Mouse (Mus musculus) heart, postnatal 0 days (tissue): ENCODE measurements around the gene Ksr2. TPM values are rescaled to one million over a fixed set of nuclear protein-coding genes. Genes with fewer than 3 reads are reported as not detected.

Experiments
- ATAC-seq: fragments of 200-750 bp; cut with Nextera tagmentation; 2 replicates; pipeline ENCODE4 v1.8.0; 2017; ENCODE audit warnings: low read depth, moderate number of reproducible peaks, moderate library complexity; ENCODE audit not compliant: insufficient read depth
- DNase-seq: peaks from one replicate; pipeline ENCODE4 v3.0.0-alpha.2; 2016; ENCODE audit warnings: low spot score
- H3K27ac ChIP-seq: fragments of 300-500 bp; sonication (generic); 2 replicates; pipeline ENCODE4 v1.5.1; 2014; ENCODE audit warnings: low read depth, mild to moderate bottlenecking
- H3K27me3 ChIP-seq: fragments of 300-500 bp; sonication (generic); 2 replicates; pipeline ENCODE4 v1.6.1; 2014; ENCODE audit warnings: low read length, mixed read lengths; ENCODE audit not compliant: control insufficient read depth, insufficient read depth
- H3K36me3 ChIP-seq: fragments of 300-500 bp; sonication (generic); replicated peaks from 2 replicates; pipeline ENCODE4 v1.6.1; 2014; ENCODE audit warnings: low read length, mixed read lengths; ENCODE audit not compliant: control insufficient read depth, insufficient read depth
- H3K4me1 ChIP-seq: fragments of 300-500 bp; sonication (generic); 2 replicates; pipeline ENCODE4 v1.6.1; 2014; ENCODE audit warnings: antibody characterized with exemption; ENCODE audit not compliant: control insufficient read depth, insufficient read depth
- H3K4me2 ChIP-seq: fragments of 300-500 bp; sonication (generic); 2 replicates; pipeline ENCODE4 v1.6.1; 2014; ENCODE audit warnings: low read depth, mild to moderate bottlenecking, low read length, moderate library complexity
- H3K4me3 ChIP-seq: fragments of 300-500 bp; sonication (generic); 2 replicates; pipeline ENCODE4 v1.5.1; 2014; ENCODE audit warnings: low read depth, low read length
- H3K9ac ChIP-seq: fragments of 300-500 bp; sonication (generic); replicated peaks from 2 replicates; pipeline ENCODE4 v1.6.1; 2014; ENCODE audit warnings: low read depth, low read length, mixed read lengths
- H3K9me3 ChIP-seq: fragments of 300-500 bp; sonication (generic); replicated peaks from 2 replicates; pipeline ENCODE4 v1.6.1; 2016; ENCODE audit warnings: low read length; ENCODE audit not compliant: control insufficient read depth
- CTCF ChIP-seq: IDR thresholded peaks from 2 replicates; pipeline ENCODE4 v1.5.1; 2016; ENCODE audit warnings: antibody characterized with exemption, control low read depth, low read depth
- EP300 ChIP-seq: IDR thresholded peaks from 2 replicates; pipeline ENCODE4 v1.6.1; 2016; ENCODE audit warnings: antibody characterized with exemption, low read depth
- WGBS: fragments of 180-500 bp; shearing (Covaris S2); extraction: QIAGEN DNeasy Blood & Tissue Kit; methylation state at CpG from one replicate; pipeline ENCODE4 v1.1.7; 2014; 5-methylcytosine and 5-hydroxymethylcytosine counted together
- polyA plus RNA-seq: library from polyadenylated mRNA; unstranded; fragments of >200 nt; fragmentation: Nextera tagmentation; extraction: Ambion mirVana; gene quantifications from 2 replicates; pipeline ENCODE4 v1.2.1, GENCODE M21; 2015
- total RNA-seq: library from RNA; depleted of rRNA; stranded (reverse); fragments of >200 nt; gene quantifications from 2 replicates; pipeline ENCODE4 v1.2.3, GENCODE M21; 2014; ENCODE audit warnings: low replicate concordance

Ksr2 gene
- total and polyA plus RNA-seq, 2 experiments from 2014 or later, result under 0.01 TPM; not detected in 1

GRCm38 (mm10) chr5:117486092-117486491 is 72.3 kb downstream of the Ksr2 start:
- TF ChIP-seq CTCF, result no peak
- no peak for TF ChIP-seq EP300
- Histone ChIP-seq H3K36me3 (no peaks in the 10 kb centered on the region), H3K4me2 (no peak overlapping the region), H3K27me3 (no peaks in the 10 kb centered on the region), H3K4me3 (no peak overlapping the region), H3K27ac (no peak overlapping the region), H3K9me3 (no peaks in the 10 kb centered on the region), H3K9ac (no peak overlapping the region), H3K4me1 (no peaks in the 10 kb centered on the region)
- WGBS, result 59% methylated on average over 7 of the region's 7 CpGs
- DNase-seq (no peak), ATAC-seq (no peak)

DNA sequence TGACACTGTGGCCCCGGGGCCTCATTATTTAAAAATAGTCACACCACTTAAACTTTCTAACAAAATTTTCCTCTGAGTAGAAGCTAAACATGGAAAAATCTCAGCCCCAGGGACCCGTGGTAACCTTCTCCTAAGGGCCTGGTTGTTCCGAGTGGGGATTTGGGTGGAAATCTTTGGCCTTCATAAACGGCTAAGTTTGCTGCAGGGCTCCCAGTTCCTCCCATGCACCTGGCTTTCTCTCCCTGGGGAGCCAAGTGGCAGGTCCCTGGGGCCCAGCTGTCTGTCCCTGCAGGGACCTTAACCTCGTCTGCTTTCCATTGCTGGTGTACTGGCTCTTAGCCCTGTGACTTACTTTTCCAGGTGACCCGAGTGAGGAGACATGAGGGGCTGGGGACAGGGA is 74.4 kb downstream of the Ksr2 start:
- H3K4me3 ChIP-seq, result no peak overlapping the region
- 70% methylated on average over 6 of the region's 6 CpGs for WGBS
- H3K27ac ChIP-seq, result no peak overlapping the region
- TF ChIP-seq CTCF (no peak), EP300 (no peak)
- H3K4me2 ChIP-seq, result no peak overlapping the region
- no peaks in the 10 kb centered on the region for H3K27me3 ChIP-seq
- H3K4me1 ChIP-seq, result no peaks in the 10 kb centered on the region; the same call in 1 of the 2 replicates
- ATAC-seq, result no peak
- no peak for DNase-seq
- no peak overlapping the region for H3K9ac ChIP-seq
- H3K9me3 ChIP-seq, result no peaks in the 10 kb centered on the region
- no peaks in the 10 kb centered on the region for H3K36me3 ChIP-seq

DNA sequence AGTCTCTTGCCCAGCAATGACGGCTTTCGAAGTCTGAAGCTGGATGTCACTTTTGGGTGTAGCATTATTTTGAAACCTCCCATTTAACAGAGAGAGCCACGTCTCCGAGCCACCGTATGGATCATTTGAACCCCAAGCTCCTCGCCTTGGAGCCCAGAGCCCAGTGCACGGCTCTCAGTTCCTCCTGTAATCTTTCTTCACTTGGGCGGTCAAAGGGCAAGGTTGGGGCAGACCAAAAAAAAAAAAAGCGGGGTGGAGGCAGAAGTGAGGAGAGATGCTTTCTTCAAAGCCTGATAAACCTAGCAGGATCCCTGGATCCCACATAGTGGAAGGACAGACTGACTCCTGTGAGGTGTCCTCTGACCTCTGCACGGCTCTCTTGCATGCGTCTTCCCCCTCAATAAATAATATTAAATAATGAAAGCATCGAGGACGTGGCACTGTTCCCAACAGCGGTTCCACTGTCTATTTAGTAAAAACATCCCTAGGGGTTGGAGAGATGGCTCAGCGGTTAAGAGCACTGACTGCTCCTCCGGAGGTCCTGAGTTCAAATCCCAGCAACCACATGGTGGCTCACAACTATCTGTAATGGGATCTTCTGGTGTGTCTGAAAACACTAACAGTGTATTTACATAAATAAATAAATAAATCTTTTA is 75.0 kb downstream of the Ksr2 start:
- Histone ChIP-seq H3K4me1 (no peaks in the 10 kb centered on the region; the same call in 1 of the 2 replicates), H3K4me3 (no peak overlapping the region), H3K27me3 (no peaks in the 10 kb centered on the region), H3K9me3 (no peaks in the 10 kb centered on the region), H3K36me3 (no peaks in the 10 kb centered on the region), H3K9ac (no peak overlapping the region), H3K4me2 (no peak overlapping the region), H3K27ac (no peak overlapping the region)
- WGBS, result 81% methylated on average over 16 of the region's 16 CpGs
- no peak for TF ChIP-seq CTCF
- no peak for TF ChIP-seq EP300
- ATAC-seq (no peak), DNase-seq (no peak)

DNA sequence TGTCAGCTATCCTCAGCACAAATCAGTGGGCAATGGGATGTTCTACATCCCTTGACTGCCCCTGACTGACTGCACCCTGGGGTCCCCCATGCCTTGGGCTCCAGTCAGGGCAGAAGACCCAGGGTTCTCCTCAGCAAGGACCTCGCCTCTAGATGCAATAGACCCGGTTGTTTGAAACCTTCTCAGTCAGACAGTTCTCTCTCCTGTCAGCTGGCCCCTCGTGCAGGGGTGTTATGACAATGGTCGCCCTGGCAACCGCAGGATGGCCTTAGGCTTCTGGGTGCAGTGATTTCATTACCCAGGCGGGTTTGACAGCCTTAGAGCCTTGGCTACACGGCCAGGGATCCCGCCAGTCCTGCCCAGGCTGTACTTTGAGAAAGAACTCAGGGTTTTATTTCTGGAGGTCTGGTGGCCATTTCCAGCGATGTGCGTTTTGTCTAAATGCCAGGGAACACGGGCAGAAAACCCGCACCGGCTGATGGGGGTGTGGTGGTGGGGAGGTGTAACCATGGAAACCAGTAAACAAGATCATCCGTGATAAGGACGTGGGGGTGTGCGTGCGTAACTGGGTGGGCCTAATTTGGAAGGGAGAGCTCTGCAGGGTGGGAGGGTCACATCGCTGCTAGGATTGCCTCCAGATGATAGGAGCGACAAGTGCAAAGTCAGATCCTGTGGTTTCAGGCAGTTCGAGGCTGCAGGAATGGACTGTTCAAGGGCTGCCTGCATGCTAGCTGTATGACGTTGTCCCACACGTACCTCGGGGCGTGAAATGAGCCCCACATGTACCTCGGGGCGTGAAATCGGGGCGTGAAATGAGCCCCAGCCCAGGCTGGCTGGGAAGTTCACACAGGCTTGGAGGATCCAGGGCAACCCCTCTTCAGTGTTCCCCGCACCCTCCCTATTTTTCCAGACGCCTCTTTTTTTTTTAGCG is 79.4 kb downstream of the Ksr2 start:
- Histone ChIP-seq H3K4me1 (no peaks in the 10 kb centered on the region; the same call in 1 of the 2 replicates), H3K9me3 (no peaks in the 10 kb centered on the region), H3K36me3 (no peaks in the 10 kb centered on the region), H3K27me3 (no peaks in the 10 kb centered on the region), H3K4me3 (no peak overlapping the region), H3K4me2 (no peak overlapping the region), H3K27ac (no peak overlapping the region), H3K9ac (no peak overlapping the region)
- no peak for ATAC-seq
- 28% methylated on average over 31 of the region's 31 CpGs for WGBS
- DNase-seq, result no peak
- TF ChIP-seq EP300 (no peak), CTCF (no peak)

- Histone ChIP-seq H3K36me3 (no peaks in the 10 kb centered on the region), H3K4me2 (no peak overlapping the region), H3K27ac (no peak overlapping the region), H3K9me3 (no peaks in the 10 kb centered on the region), H3K9ac (no peak overlapping the region), H3K4me3 (no peak overlapping the region), H3K27me3 (no peaks in the 10 kb centered on the region), H3K4me1 (no peaks in the 10 kb centered on the region; the same call in 1 of the 2 replicates)
- DNase-seq, result peak; percentile 50
- 20% methylated on average over 7 of the region's 7 CpGs for WGBS
- ATAC-seq, result peak; percentile 70; the same call in 1 of the 2 replicates
- TF ChIP-seq EP300, result no peak
- TF ChIP-seq CTCF, result peak; percentile 82
Measured at GRCm38 (mm10) chr5:117493947-117494346, 80.1 kb downstream of the Ksr2 start.
